Mouse (Mus musculus): ENCODE data around the gene Ogfod2. TPM values are rescaled to one million over a fixed set of nuclear protein-coding genes. Genes with fewer than 3 reads are reported as not detected.

The Ogfod2 gene
- polyA plus RNA-seq, 1 experiment from 2014 or later: 35.6 TPM

- DNase-seq (ENCODE audit: low spot score): no peak
Observed at GRCm38 (mm10) chr5:124149028-124149427, 36.9 kb downstream of the Ogfod2 start.

DNA sequence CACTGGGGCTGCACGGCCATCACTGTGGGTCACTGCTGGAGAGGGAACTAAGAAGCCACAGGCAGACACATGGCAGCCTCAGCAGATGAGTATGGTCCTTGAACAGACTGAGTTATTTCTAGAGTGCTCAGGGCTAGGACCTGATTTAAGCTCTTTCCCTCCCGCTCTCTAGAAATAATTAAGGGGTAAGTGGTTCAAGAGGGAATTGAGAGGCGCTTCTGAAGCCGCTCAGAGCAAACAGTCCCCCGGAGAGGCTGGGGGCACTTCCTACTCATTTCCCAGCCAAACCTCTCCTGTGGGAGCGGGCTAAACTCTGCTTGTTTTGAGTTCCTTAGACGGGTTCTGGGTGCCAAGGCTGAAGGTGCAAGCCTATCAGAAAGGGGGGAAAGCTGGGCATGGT, 38.8 kb downstream of the Ogfod2 start:
- DNase-seq (ENCODE audit: low spot score): no peak

DNA sequence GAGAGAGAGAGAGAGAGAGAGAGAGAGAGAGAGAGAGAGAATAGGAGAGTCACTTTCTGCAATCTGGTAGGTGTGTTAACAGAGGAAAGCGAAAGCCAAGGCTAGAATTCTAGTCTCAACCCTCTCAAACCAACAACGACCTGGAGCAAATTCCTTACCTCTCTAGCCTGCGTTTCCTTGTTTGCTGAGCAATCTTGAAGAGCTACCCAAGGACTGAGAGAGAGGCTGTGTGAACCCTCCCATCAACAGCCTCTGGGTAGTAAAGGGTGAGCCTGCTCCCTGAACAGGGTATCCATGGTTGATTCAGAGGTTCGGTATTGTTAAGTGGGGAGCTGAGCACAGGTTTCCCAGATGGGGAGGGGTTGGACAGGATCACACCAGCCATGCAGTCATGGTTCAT, 40.6 kb downstream of the Ogfod2 start:
- DNase-seq (ENCODE audit: low spot score): no peak

DNA sequence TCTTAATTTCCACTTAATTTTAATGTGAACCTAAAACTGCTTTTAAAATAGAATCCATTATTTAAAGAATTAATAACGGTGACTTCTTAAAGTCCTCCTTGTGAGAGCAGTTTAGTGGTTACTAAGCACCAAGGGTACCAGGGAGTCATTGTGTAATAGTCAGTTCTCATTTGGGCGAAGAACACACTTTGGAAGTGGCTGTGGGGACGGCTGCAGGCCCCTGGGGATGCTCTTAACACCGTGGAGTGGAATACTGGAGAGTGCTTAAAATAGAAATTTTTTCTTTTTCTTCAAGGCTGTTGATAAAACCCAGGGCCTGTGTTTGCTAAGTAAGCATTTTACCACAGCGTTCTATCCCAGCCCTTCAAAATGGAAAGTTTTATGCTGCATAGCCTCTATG, 43.8 kb downstream of the Ogfod2 start:
- no peak for DNase-seq (ENCODE audit: low spot score)

GRCm38 (mm10) chr5:124158305-124158704, 46.2 kb downstream of the Ogfod2 start:
- DNase-seq (ENCODE audit: low spot score): no peak

GRCm38 (mm10) chr5:124159453-124159852, 47.4 kb downstream of the Ogfod2 start:
- DNase-seq (ENCODE audit: low spot score): no peak

GRCm38 (mm10) chr5:124161831-124162230, 49.7 kb downstream of the Ogfod2 start:
- no peak for DNase-seq (ENCODE audit: low spot score)

DNA sequence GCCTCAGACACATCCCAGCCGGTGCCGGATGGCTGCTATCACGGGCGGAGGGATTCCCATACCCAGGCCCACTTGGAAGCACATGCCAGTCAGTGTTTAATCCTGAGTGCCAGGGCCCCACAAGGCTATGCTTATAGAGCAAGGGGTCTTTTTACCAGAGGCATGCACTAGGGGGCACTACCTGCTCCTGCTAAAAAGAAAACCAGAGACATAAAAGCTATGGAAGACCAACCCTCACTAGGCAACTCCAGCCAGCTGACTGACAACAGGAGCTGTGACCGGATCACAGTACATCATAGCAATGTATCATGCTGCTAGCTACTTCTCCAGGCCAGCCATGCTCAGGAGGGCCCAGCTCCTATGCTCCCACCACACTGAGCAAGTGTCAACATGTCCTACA, 50.5 kb downstream of the Ogfod2 start:
- DNase-seq (ENCODE audit: low spot score): peak; percentile 82

DNA sequence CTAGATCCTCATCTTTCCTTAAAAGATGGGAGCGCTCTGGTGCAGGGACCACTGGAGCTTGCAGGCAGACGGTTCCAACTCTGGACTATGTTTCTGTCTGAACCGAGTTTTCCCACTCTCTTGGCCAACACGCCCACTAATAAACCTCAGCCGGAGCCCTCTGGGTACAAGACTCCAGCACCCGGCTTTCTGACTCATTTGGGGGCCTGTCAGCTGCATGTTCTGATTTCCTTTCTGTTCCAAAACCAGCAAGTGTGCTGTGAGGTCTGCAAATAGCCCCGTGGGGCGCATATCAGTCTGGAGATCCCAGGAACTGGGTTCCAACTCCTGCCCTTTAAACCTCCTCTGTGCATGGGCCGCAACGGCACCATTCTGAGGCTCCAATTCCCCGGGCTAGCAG, 51.3 kb downstream of the Ogfod2 start:
- no peak for DNase-seq (ENCODE audit: low spot score)

Other genes starting within 250 kb of the Ogfod2 start
- 0.45 and 1.0 TPM in 2 replicates for gene Hcar2, start 246.8 kb upstream of the Ogfod2 start, polyA plus RNA-seq (2015; fragmentation: Nextera tagmentation; extraction: Ambion mirVana)
- 0.27 and 0.38 TPM in 2 replicates for gene Hcar1, start 232.3 kb upstream of the Ogfod2 start, polyA plus RNA-seq (2015; fragmentation: Nextera tagmentation; extraction: Ambion mirVana)
- gene Denr, start 205.1 kb upstream of the Ogfod2 start, polyA plus RNA-seq (2015; fragmentation: Nextera tagmentation; extraction: Ambion mirVana): 141 and 142 TPM in 2 replicates
- gene Gm43518, start 184.9 kb upstream of the Ogfod2 start, polyA plus RNA-seq (2015; fragmentation: Nextera tagmentation; extraction: Ambion mirVana): 1.0 and 1.5 TPM in 2 replicates
- 7.3 and 8.0 TPM in 2 replicates for gene Ccdc62, start 181.6 kb upstream of the Ogfod2 start, polyA plus RNA-seq (2015; fragmentation: Nextera tagmentation; extraction: Ambion mirVana)
- 9.8 and 11.0 TPM in 2 replicates for gene Hip1r, start 138.7 kb upstream of the Ogfod2 start, polyA plus RNA-seq (2015; fragmentation: Nextera tagmentation; extraction: Ambion mirVana)
- gene Vps37b, start 80.0 kb upstream of the Ogfod2 start, polyA plus RNA-seq (2015; fragmentation: Nextera tagmentation; extraction: Ambion mirVana): 32.4 and 32.8 TPM in 2 replicates
- gene Abcb9, start 16.5 kb upstream of the Ogfod2 start, polyA plus RNA-seq (2015; fragmentation: Nextera tagmentation; extraction: Ambion mirVana): 38.3 and 39.3 TPM in 2 replicates
- gene Arl6ip4, start 3.8 kb downstream of the Ogfod2 start, polyA plus RNA-seq (2015; fragmentation: Nextera tagmentation; extraction: Ambion mirVana): 132 and 146 TPM in 2 replicates
- gene Pitpnm2, start 137.5 kb downstream of the Ogfod2 start, polyA plus RNA-seq (2015; fragmentation: Nextera tagmentation; extraction: Ambion mirVana): 22.6 and 33.9 TPM in 2 replicates
- gene Mphosph9, start 215.7 kb downstream of the Ogfod2 start, polyA plus RNA-seq (2015; fragmentation: Nextera tagmentation; extraction: Ambion mirVana): 16.7 and 21.2 TPM in 2 replicates
- gene 2810006K23Rik, start 215.8 kb downstream of the Ogfod2 start, polyA plus RNA-seq (2015; fragmentation: Nextera tagmentation; extraction: Ambion mirVana): 11.0 and 11.9 TPM in 2 replicates